Mouse (Mus musculus): ENCODE measurements around the gene Ucp1.
"Not testable (repeated sequence)": the region's sequence is repeated elsewhere in the genome, so short reads cannot be mapped to it uniquely, and the experiment has no call there.

Ucp1 gene

GRCm38 (mm10) chr8:83290176-83290575 lies at the start of gene Ucp1:
Gene Ucp1 (plus strand): TSS chr8:83290352.
- no peak for DNase-seq

- DNase-seq: no peak
These were observed 46.0 kb upstream of the Ucp1 start for GRCm38 (mm10) chr8:83244151-83244550.

- no peak for DNase-seq
These were observed 39.3 kb upstream of the Ucp1 start for GRCm38 (mm10) chr8:83250858-83251257.

GRCm38 (mm10) chr8:83251362-83252246 lies 38.5 kb upstream of the Ucp1 start:
- no peak for DNase-seq

GRCm38 (mm10) chr8:83252791-83253190 lies 37.4 kb upstream of the Ucp1 start:
- DNase-seq: no peak

- DNase-seq: no peak
These were observed 32.5 kb upstream of the Ucp1 start for GRCm38 (mm10) chr8:83257631-83258030.

- peak; percentile 41 to 50 for DNase-seq
These were observed 29.5 kb upstream of the Ucp1 start for GRCm38 (mm10) chr8:83260418-83261215.

- DNase-seq: no peak
These were observed 19.0 kb upstream of the Ucp1 start for GRCm38 (mm10) chr8:83271172-83271571.

GRCm38 (mm10) chr8:83272464-83272863 lies 17.7 kb upstream of the Ucp1 start:
- DNase-seq: no peak

GRCm38 (mm10) chr8:83274470-83274869 lies 15.7 kb upstream of the Ucp1 start:
- no peak for DNase-seq

GRCm38 (mm10) chr8:83278431-83278830 lies 11.7 kb upstream of the Ucp1 start:
- no peak for DNase-seq

- DNase-seq: no peak
These were observed 4.8 kb upstream of the Ucp1 start for GRCm38 (mm10) chr8:83285391-83285790.

GRCm38 (mm10) chr8:83297375-83297774 lies 7.2 kb downstream of the Ucp1 start:
- DNase-seq: no peak

GRCm38 (mm10) chr8:83300135-83300534 lies 10.0 kb downstream of the Ucp1 start:
- DNase-seq: peak; percentile 6

- no peak for DNase-seq
These were observed 14.8 kb downstream of the Ucp1 start for GRCm38 (mm10) chr8:83304946-83305345.

- DNase-seq: no peak
These were observed 19.7 kb downstream of the Ucp1 start for GRCm38 (mm10) chr8:83309836-83310235.

GRCm38 (mm10) chr8:83315084-83315483 lies 24.9 kb downstream of the Ucp1 start:
- not testable (repeated sequence) for DNase-seq

GRCm38 (mm10) chr8:83315691-83316090 lies 25.5 kb downstream of the Ucp1 start:
- no peak for DNase-seq

- no peak for DNase-seq
These were observed 30.4 kb downstream of the Ucp1 start for GRCm38 (mm10) chr8:83320543-83320942.

- DNase-seq: no peak
These were observed 32.2 kb downstream of the Ucp1 start for GRCm38 (mm10) chr8:83322374-83322773.

- peak in 1 of 2 experiments; percentile 19 for DNase-seq
These were observed 32.9 kb downstream of the Ucp1 start for GRCm38 (mm10) chr8:83323056-83323455.

GRCm38 (mm10) chr8:83327889-83328288 lies 37.7 kb downstream of the Ucp1 start:
- no peak for DNase-seq

- DNase-seq: no peak
These were observed 41.4 kb downstream of the Ucp1 start for GRCm38 (mm10) chr8:83331567-83331898.
